Mouse (Mus musculus) adrenal gland, adult 18-20 months (tissue): ENCODE results near the gene Tprkb. TPM values are rescaled to one million over a fixed set of nuclear protein-coding genes. Genes with fewer than 3 reads are reported as not detected.
"Not testable (repeated sequence)": the region's sequence is repeated elsewhere in the genome, so short reads cannot be mapped to it uniquely, and the experiment has no call there.

Experiments
- DNase-seq, 2 experiments: peaks; one replicate each; pipeline ENCODE4 v3.0.0; 2021 to 2022; ENCODE audit warnings: low spot score in 2 of 2
- total RNA-seq, 2 experiments: library from RNA; stranded (reverse); gene quantifications; 1 replicate in 1 of 2; 2 replicates in 1 of 2; pipeline ENCODE4 v1.2.3; 2021

Gene Tprkb
- total RNA-seq, 2 experiments from 2014 or later: 38.4 to 47.2 TPM

DNA sequence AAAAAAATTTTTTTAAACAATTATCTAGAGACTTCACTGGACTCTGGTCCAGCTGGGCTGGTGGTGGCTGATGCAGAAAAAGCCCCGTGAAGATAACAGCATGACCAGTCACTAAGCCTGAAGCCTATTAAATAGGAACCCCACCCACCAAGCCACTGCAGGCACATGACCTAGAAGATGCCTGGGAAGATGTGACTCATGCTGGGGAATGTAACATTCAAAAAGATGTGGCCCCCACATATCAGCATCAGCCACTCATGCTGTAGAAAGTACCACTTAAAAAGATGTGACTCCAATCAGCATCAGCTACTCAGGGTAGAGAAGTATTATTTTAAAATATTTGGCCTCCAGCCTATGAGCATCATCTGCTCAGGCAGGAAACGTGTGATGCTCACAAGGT lies 58.2 kb downstream of the Tprkb start:
- DNase-seq: no peak

DNA sequence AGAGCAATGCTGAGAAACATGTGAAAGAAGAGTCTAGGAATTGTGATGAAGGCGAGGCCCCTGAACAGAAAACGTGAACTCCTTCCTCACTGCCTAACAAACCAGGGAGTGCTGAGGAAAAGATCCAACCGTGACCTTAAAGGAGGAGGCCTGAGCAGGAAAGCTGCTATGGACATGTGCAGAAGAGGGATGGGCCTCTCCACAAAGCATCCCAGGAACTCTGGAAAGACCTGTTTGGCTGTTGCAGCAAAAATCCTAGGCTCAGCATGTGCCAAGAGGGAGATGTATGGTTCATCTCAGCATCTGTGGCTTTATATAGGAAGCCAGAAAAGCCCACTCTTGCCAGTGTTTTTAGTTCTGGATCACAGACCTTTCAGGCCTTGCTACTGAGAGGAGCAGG lies 61.0 kb downstream of the Tprkb start:
- no peak for DNase-seq

DNA sequence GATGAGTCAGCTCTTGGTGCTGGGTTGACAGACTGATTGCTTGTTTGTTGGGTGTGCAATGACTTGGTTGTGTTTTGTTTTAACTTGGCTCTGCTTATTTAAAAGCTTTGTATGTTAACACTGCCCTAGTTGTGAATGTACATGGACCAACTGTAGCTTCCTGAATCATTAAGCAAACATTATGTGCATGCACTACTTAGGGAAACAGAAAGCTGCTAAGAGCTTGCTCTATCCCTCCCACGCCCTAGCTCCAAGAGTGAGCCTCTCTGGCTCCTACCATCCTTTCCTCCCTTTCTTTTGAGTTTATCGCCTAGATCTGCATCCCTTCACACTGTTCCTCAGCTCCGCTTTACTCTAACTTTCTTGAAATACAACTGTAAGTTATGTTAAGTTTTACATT lies 61.7 kb downstream of the Tprkb start:
- no peak for DNase-seq

DNA sequence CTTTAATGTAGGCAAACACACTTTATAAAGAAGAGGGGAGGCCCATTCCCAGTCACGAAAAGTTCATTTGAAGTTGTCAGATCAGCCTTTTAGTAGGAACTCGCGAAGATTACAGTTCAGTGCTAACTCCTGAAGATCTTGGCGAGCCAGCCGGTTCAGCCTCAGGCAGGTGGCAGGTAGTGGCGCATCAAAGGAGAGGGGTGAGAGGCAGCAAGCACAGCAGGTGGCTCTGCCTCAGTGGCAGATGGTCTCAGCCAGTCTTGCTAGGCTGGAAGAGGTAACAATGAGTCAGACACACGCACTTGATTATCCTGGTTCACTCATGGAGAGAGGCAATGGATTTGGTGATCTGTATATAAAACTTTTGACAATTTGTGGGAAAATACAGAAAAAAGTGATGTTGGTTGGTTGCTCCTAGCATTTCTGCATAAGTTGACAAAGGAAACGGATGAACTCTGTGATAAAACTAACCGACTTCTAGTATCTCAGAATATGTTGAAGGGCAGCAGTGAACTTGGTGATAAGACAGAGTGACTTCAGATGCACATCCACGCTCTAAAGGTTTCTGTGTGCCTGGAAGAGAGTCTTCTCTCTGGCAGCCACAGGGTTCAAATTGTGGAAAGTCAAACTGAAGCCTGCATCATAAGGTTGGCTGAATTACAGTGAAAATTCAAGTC lies 63.4 kb downstream of the Tprkb start:
- no peak for DNase-seq

GRCm38 (mm10) chr6:85975761-85976160 lies 64.1 kb downstream of the Tprkb start:
- no peak for DNase-seq

GRCm38 (mm10) chr6:85976242-85976641 lies 64.6 kb downstream of the Tprkb start:
- no peak for DNase-seq

DNA sequence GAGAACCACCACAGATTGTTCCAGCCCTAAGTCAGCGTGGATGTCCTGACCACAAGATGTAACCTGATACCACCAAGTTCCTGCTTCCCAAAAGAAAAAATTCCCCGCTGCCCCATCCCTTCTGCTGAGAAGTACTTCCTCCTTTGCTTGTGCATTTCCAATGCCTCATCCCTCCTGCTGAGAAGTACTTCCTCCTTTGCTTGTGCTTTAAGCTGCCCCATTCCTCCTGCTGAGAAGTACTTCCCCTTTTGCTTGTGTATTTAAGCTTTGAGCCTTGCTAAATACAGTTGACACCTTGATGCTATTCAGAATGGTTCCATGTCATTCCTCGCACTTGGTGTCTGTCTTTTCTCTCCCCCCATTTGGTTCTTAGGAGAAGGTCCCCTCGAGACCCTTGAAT lies 67.1 kb downstream of the Tprkb start:
- DNase-seq: not testable (repeated sequence)

Other genes starting within 250 kb of the Tprkb start
- gene Nat8f7, start 198.7 kb upstream of the Tprkb start, total RNA-seq: 1 to 10 TPM; 3.0 to 3.3 TPM
- under 1 TPM; 0.30 to 0.61 TPM for gene Nat8f3, start 146.1 kb upstream of the Tprkb start, total RNA-seq
- 1 to 10 TPM; 1.4 to 1.8 TPM for gene Nat8f6, start 90.9 kb upstream of the Tprkb start, total RNA-seq
- gene Nat8f5, start 90.9 kb upstream of the Tprkb start, total RNA-seq: 10 to 100 TPM in 1 of 2 experiments, 1 to 10 TPM in 1; 7.0 to 10.2 TPM
- gene Nat8, start 79.8 kb upstream of the Tprkb start, total RNA-seq: 1 to 10 TPM; 4.1 to 5.4 TPM
- gene Nat8f2, start 42.7 kb upstream of the Tprkb start, total RNA-seq: 1 to 10 TPM; 1.6 to 3.1 TPM
- 1 to 10 TPM; 7.0 to 9.5 TPM for gene Nat8f4, start 7.0 kb upstream of the Tprkb start, total RNA-seq
- 10 to 100 TPM; 25.5 to 45.2 TPM for gene Nat8f1, start 3.8 kb downstream of the Tprkb start, total RNA-seq
- gene Dusp11, start 49.8 kb downstream of the Tprkb start, total RNA-seq: 100 to 1,000 TPM; 107 to 157 TPM
- not detected for gene Figla, start 104.3 kb downstream of the Tprkb start, total RNA-seq
- gene Add2, start 116.8 kb downstream of the Tprkb start, total RNA-seq: under 1 TPM; 0.80 to 0.90 TPM